Mouse (Mus musculus) retina, embryonic 14.5 days (tissue): ENCODE measurements around the gene Gm35134.
"Not testable (repeated sequence)": the region's sequence is repeated elsewhere in the genome, so short reads cannot be mapped to it uniquely, and the experiment has no call there.

Experiments
- DNase-seq: peaks from one replicate; pipeline ENCODE4 v3.0.0-alpha.2; 2015; ENCODE audit warnings: low spot score

Gene Gm35134

GRCm38 (mm10) chrY:19112707-19113106 lies at the start of gene Gm35134:
Gm35134 (plus strand) TSS chrY:19113007.
- not testable (repeated sequence) for DNase-seq
